Mouse (Mus musculus) G1E (cell line): ENCODE measurements around the gene Tmem217.

Experiments used
- CTCF ChIP-seq: IDR thresholded peaks from 2 replicates; pipeline ENCODE4 v1.5.1; 2012; ENCODE audit warnings: low read depth, low read length, inconsistent platforms, mixed read lengths
- GATA1 ChIP-seq: IDR thresholded peaks from 2 replicates; pipeline ENCODE4 v1.6.1; 2012; ENCODE audit warnings: borderline replicate concordance, low read length, inconsistent platforms, mixed read lengths

- TF ChIP-seq GATA1 (no peak), CTCF (peak; percentile 69; the same call in 1 of the 2 replicates)
These were observed 39.0 kb downstream of the Tmem217 start for GRCm38 (mm10) chr17:29513044-29513730.
